26 mouse cellular contexts compared by ENCODE assay signal in genomic region chr11:114257061-114257460, GRCm38 (mm10).
"Had no signal": no experiment of that assay in that cellular context is flagged by ENCODE, and none has a peak within 500 bp of the region (broad histone marks: within the 10 kb centered on the region; RNA-seq: fewer than 3 reads in every experiment).

No protein-coding gene starts in this region.

- H3K36me3 ChIP-seq: embryonic facial prominence, embryonic 10.5 days; embryonic facial prominence, embryonic 12.5 days; embryonic facial prominence, embryonic 13.5 days; embryonic facial prominence, embryonic 15.5 days; forebrain, embryonic 10.5 days; forebrain, embryonic 12.5 days; forebrain, embryonic 15.5 days had no signal

- H3K4me1 ChIP-seq: forebrain, embryonic 15.5 days had no signal

- H3K27me3 ChIP-seq: embryonic facial prominence, embryonic 12.5 days; embryonic facial prominence, embryonic 13.5 days; embryonic facial prominence, embryonic 15.5 days; forebrain, embryonic 12.5 days; forebrain, embryonic 15.5 days had no signal

- DNase-seq: cerebellum, adult 2 months; cerebellum, adult 8-10 months; cerebellum, adult 9-10 months; cerebellum, adult 9-11 months; cerebellum, postnatal 10 days; cerebellum, postnatal 14 days; cerebellum, postnatal 25 days; cerebellum, postnatal 36 days; embryo, embryonic 11 days; forebrain, postnatal 0 days; gastrocnemius, adult 2 months; gastrocnemius, postnatal 10 days; gastrocnemius, postnatal 14 days; gastrocnemius, postnatal 25 days; gastrocnemius, postnatal 36 days; heart, adult 11 months; heart, adult 18-20 months had no signal

- H3K4me3 ChIP-seq: embryonic facial prominence, embryonic 10.5 days; embryonic facial prominence, embryonic 12.5 days; embryonic facial prominence, embryonic 13.5 days; embryonic facial prominence, embryonic 15.5 days; erythroblast, embryonic 14.5 days; forebrain, embryonic 10.5 days; forebrain, embryonic 12.5 days; forebrain, embryonic 13.5 days; forebrain, embryonic 15.5 days; gastrocnemius, adult 2 months had no signal

- H3K27ac ChIP-seq: embryonic facial prominence, embryonic 10.5 days; embryonic facial prominence, embryonic 12.5 days; embryonic facial prominence, embryonic 13.5 days; embryonic facial prominence, embryonic 15.5 days; forebrain, embryonic 10.5 days; forebrain, embryonic 12.5 days; forebrain, embryonic 13.5 days; forebrain, embryonic 15.5 days; gastrocnemius, adult 2 months had no signal
